Mouse (Mus musculus): ENCODE data around the gene Zzef1. TPM values are rescaled to one million over a fixed set of nuclear protein-coding genes. Genes with fewer than 3 reads are reported as not detected.

Zzef1 gene
- polyA plus RNA-seq, 1 experiment = 9.1 TPM

DNA sequence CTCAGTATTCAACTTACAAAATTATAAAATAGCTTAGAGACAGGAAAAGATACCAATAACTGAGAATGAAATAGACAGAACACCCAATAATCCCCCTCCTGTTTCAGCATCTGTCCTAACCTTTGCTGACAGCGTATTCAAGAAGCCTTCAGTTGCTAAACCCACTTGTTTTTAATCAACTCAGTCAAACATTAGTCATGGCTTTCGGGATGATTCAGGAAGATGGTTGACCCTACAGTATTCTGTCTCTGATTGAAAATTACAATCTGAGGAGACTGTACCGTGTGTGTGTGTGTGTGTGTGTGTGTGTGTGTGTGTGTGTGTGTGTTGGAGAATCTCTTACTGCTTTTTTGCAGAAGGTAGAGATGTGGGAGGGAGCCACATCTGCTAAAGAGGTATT lies 46.7 kb downstream of the Zzef1 start:
- no peaks in the 10 kb centered on the region for H3K9me3 ChIP-seq
- no peaks in the 10 kb centered on the region for H3K27me3 ChIP-seq (replicated peaks)
- peaks cover 80% of the 10 kb centered on the region for H3K36me3 ChIP-seq (replicated peaks; ENCODE audit: low read length)
- TF ChIP-seq FLI1 (IDR thresholded peaks at IDR 0.05; ENCODE audit: low read length) (no peak), GATA1 (IDR thresholded peaks at IDR 0.05; ENCODE audit: borderline replicate concordance, low read length) (no peak)
- peaks cover 31% of the 10 kb centered on the region for H3K4me1 ChIP-seq
- no peak overlapping the region for H3K4me3 ChIP-seq (replicated peaks)

DNA sequence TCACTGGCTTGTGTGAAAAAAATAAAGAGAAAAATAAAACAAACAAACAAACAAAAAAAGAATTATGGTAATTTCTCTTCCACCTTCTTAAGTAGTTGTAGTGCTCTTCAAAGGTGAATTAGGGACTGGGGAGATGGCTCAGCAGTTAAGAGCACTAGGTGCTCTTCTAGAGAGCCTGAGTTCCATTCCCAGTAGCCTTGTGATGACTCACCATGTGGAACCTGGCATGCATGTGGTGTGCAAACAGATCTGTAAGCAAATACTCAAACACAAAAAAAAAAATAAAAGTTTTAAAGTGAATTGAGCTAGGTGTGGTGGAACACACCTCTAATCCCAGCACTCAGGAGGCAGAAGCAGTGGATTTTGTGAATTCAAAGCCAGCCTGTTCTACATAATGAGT lies 47.5 kb downstream of the Zzef1 start:
- peaks cover 34% of the 10 kb centered on the region for H3K4me1 ChIP-seq
- no peak overlapping the region for H3K4me3 ChIP-seq (replicated peaks)
- no peaks in the 10 kb centered on the region for H3K9me3 ChIP-seq
- peaks cover 87% of the 10 kb centered on the region for H3K36me3 ChIP-seq (replicated peaks; ENCODE audit: low read length)
- no peaks in the 10 kb centered on the region for H3K27me3 ChIP-seq (replicated peaks)
- no peak for TF ChIP-seq GATA1 (IDR thresholded peaks at IDR 0.05; ENCODE audit: borderline replicate concordance, low read length)
- TF ChIP-seq FLI1 (IDR thresholded peaks at IDR 0.05; ENCODE audit: low read length) = no peak

DNA sequence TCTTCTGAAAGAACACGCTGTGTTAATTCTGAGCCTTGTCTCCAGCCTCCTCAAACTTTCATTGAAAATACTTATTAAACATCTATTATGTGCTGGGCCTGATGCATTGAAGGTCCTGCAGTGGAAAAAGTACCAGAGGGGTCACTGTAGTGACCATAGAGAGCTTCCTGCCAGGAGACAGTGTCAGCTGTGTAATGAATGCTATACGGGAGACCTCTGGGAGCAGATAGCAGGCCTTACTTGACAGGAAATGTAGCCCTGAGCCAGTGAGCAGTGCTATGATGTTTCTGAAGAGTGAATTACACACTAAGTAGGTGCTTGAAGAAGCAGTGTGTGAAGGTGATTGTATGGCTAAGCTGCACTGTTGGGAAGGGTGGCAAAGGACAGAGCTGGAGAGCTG lies 49.5 kb downstream of the Zzef1 start:
- TF ChIP-seq FLI1 (IDR thresholded peaks at IDR 0.05; ENCODE audit: low read length) (no peak), GATA1 (IDR thresholded peaks at IDR 0.05; ENCODE audit: borderline replicate concordance, low read length) (no peak)
- H3K36me3 ChIP-seq (replicated peaks; ENCODE audit: low read length) = peaks cover 89% of the 10 kb centered on the region
- H3K4me1 ChIP-seq = peaks cover 34% of the 10 kb centered on the region
- H3K9me3 ChIP-seq = no peaks in the 10 kb centered on the region
- H3K4me3 ChIP-seq (replicated peaks) = peak overlapping the region; percentile 38
- no peaks in the 10 kb centered on the region for H3K27me3 ChIP-seq (replicated peaks)

DNA sequence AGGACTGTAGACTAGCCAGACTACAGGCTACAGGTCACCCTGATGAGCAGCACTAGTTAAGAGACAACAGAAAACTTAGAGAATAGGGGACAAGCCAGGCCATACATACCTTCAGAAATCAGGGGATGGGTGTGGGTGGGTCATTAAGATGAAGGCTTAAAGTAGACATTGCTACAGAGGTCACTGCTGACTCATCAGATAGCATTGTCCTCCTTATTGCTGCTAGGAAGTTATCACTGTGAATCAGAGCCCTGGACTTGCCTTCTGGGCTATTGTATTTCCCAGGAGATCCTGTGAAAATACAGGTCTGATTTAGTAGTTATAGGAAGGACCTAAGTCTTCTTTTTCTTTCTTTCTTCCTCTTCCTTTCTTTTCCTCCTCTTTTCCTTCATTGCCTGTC lies 50.7 kb downstream of the Zzef1 start:
- Histone ChIP-seq H3K9me3 (no peaks in the 10 kb centered on the region), H3K4me1 (peaks cover 34% of the 10 kb centered on the region), H3K4me3 (replicated peaks) (no peak overlapping the region), H3K36me3 (replicated peaks; ENCODE audit: low read length) (peaks cover 90% of the 10 kb centered on the region), H3K27me3 (replicated peaks) (no peaks in the 10 kb centered on the region)
- TF ChIP-seq GATA1 (IDR thresholded peaks at IDR 0.05; ENCODE audit: borderline replicate concordance, low read length) (no peak), FLI1 (IDR thresholded peaks at IDR 0.05; ENCODE audit: low read length) (no peak)

DNA sequence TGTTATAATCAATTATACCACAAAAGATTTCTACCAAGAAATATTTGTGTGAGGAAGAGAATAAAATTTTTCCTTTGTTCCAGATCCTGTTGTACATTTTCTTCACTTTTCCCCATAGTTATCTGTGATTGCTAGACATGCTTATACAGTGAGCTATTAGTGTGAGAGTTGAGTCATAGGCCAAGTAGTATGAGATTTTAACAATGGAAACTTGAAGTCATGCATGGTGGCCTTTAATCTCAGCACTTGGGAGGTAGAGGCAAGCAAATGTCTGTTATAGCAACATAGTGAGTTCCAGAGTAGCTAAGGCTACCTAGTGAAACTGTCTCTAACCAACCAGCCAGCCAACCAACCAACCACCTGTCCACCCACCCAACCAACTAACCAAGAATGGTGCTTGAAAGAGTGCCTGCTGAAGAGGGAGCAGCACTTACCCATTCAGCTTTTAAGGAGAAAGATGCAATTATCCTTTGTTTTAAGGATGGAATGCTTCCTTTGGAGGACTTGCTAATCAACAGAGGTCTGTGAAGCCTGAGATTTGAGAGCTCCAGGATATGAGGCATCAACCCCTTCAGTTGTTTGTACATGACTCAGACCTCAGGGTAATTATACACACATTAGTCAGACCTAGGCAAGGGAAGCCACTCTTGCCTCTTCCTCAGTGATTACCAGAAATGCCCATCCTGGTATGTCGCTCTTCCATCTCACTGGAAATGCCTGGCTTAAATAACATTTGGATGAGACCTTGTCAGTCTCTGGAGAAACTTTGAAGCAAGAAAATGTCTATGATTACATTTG lies 52.0 kb downstream of the Zzef1 start:
- TF ChIP-seq FLI1 (IDR thresholded peaks at IDR 0.05; ENCODE audit: low read length) = no peak
- no peak overlapping the region for H3K4me3 ChIP-seq (replicated peaks)
- peaks cover 26% of the 10 kb centered on the region for H3K4me1 ChIP-seq
- peaks cover 92% of the 10 kb centered on the region for H3K36me3 ChIP-seq (replicated peaks; ENCODE audit: low read length)
- no peaks in the 10 kb centered on the region for H3K9me3 ChIP-seq
- no peaks in the 10 kb centered on the region for H3K27me3 ChIP-seq (replicated peaks)

DNA sequence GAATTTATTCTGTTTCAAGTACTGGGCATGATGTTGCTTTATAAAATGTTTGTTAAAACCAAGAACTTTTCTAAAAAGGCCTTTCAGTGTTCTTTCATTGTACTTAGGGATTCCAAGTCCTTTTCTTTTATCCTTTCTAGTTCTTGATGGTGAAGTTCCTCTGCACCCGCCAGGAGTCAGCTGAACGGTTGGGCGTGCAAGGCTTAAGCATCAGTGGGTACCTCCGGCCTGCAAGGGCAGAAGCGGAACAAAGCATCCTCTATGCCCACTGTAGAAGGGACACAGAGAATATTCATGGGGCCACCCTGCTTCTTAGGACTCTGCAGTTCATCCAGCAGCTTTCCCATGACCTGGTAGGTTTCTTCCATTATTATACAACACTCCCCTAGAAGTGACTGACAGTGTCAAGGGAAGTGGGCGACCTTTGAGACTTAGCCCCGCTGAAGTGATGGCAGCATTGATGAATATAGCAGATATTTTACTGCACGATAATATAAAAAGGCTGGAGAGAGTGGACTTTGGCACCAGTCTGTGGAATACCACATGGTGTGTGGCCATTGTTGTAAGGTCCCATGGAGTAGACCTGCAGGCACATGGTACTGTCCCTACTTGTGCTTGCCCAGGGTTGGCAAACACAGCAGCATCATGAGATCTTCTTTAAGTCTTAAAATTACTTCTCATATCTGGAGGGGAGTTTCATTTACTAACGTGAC lies 54.5 kb downstream of the Zzef1 start:
- Histone ChIP-seq H3K4me3 (replicated peaks) (no peak overlapping the region), H3K36me3 (replicated peaks; ENCODE audit: low read length) (peaks cover 96% of the 10 kb centered on the region), H3K27me3 (replicated peaks) (no peaks in the 10 kb centered on the region), H3K9me3 (no peaks in the 10 kb centered on the region), H3K4me1 (peaks cover 17% of the 10 kb centered on the region)
- no peak for TF ChIP-seq FLI1 (IDR thresholded peaks at IDR 0.05; ENCODE audit: low read length)
- TF ChIP-seq GATA1 (IDR thresholded peaks at IDR 0.05; ENCODE audit: borderline replicate concordance, low read length) = no peak

DNA sequence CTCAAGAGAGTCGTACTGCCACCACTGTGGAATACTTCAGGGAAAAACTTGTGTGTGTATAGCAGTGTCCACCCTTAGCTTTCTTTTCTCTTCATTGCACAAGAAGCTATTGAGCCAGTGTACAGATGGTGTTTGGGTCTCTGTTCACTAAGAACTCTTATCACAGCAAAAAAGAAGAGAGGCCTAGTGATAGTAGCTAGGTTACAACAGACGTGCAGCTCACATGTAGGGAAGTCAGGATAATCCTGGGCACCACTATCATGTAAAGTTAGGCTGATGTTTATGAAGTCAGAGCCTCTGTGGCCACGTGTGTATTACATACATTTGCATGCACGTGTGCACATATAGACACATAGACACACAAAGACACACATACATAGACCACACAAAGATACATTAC lies 55.2 kb downstream of the Zzef1 start:
- Histone ChIP-seq H3K36me3 (replicated peaks; ENCODE audit: low read length) (peaks cover 96% of the 10 kb centered on the region), H3K27me3 (replicated peaks) (no peaks in the 10 kb centered on the region), H3K4me3 (replicated peaks) (no peak overlapping the region), H3K9me3 (no peaks in the 10 kb centered on the region), H3K4me1 (peaks cover 11% of the 10 kb centered on the region)
- no peak for TF ChIP-seq FLI1 (IDR thresholded peaks at IDR 0.05; ENCODE audit: low read length)
- TF ChIP-seq GATA1 (IDR thresholded peaks at IDR 0.05; ENCODE audit: borderline replicate concordance, low read length) = no peak

DNA sequence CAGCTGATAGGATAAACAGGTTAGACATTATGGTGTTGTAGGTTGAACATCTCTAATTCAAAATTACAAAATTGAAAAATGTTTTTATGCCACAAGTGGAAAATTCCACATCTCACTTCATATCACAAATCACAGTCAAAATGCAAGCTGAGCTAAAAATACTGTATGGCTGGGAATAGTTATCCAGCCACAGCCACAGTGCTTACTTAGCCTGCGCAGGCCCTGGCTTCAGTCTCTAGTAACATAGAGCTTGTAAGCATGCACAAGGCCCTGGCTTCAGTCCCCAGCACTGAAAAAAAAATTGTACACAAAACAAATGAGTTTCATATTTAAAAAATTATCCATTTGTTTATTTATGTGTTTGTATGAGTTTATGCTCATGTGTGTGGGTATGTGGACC lies 56.1 kb downstream of the Zzef1 start:
- Histone ChIP-seq H3K4me3 (replicated peaks) (no peak overlapping the region), H3K4me1 (0 out of 2 replicates have a peak, but pooled peaks cover 3% of the 10 kb centered on the region), H3K36me3 (replicated peaks; ENCODE audit: low read length) (peaks cover 96% of the 10 kb centered on the region), H3K27me3 (replicated peaks) (no peaks in the 10 kb centered on the region), H3K9me3 (no peaks in the 10 kb centered on the region)
- TF ChIP-seq GATA1 (IDR thresholded peaks at IDR 0.05; ENCODE audit: borderline replicate concordance, low read length) (no peak), FLI1 (IDR thresholded peaks at IDR 0.05; ENCODE audit: low read length) (no peak)

DNA sequence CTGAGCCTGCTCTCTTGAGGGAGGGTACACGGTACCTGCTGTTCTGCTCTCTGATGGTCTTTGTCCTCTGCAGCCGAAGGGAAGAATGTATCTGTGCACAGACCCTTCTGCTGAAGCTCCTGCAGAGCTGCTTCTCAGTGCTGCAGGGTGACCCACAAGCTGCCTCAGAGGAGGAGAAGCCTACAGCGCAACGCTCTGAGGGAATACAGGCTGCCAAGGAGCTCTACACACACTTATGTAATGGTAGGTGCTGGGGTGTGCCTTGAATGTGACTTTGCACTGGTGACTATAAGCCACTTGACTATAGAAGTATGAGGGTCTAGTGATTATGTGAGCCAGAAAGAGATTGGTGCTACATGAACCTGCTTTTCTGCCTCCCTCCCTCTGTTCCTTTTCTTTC lies 57.1 kb downstream of the Zzef1 start:
- peaks cover 94% of the 10 kb centered on the region for H3K36me3 ChIP-seq (replicated peaks; ENCODE audit: low read length)
- TF ChIP-seq GATA1 (IDR thresholded peaks at IDR 0.05; ENCODE audit: borderline replicate concordance, low read length) (no peak), FLI1 (IDR thresholded peaks at IDR 0.05; ENCODE audit: low read length) (no peak)
- H3K4me3 ChIP-seq (replicated peaks) = no peak overlapping the region
- no peaks in the 10 kb centered on the region for H3K27me3 ChIP-seq (replicated peaks)
- H3K4me1 ChIP-seq = 0 out of 2 replicates have a peak, but pooled peaks cover 1% of the 10 kb centered on the region
- H3K9me3 ChIP-seq = no peaks in the 10 kb centered on the region

DNA sequence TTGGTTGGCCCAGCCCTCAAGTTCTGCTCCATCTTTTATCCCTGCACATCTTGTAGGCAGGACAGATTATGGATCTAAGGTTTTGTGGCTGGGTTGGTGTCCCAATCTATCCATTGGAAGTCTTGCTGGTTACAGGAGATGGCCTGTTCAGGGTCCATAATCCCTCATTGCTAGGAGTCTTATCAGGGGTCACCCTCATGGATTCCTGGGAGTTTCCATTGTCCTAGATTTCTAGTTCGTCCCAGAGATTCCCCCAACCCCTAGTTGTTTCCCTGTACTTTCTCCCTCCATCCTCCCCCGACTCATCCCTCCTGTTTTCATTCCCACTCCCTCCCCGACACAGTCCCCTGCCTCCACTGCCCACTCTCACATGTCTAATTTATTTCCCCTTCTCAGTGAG lies 58.2 kb downstream of the Zzef1 start:
- Histone ChIP-seq H3K27me3 (replicated peaks) (no peaks in the 10 kb centered on the region), H3K36me3 (replicated peaks; ENCODE audit: low read length) (peaks cover 93% of the 10 kb centered on the region), H3K9me3 (no peaks in the 10 kb centered on the region), H3K4me3 (replicated peaks) (no peak overlapping the region), H3K4me1 (no peaks in the 10 kb centered on the region)
- TF ChIP-seq FLI1 (IDR thresholded peaks at IDR 0.05; ENCODE audit: low read length) (no peak), GATA1 (IDR thresholded peaks at IDR 0.05; ENCODE audit: borderline replicate concordance, low read length) (no peak)
